Mouse (Mus musculus): Measurements from ENCODE around the gene Matn1.

GRCm38 (mm10) chr4:130971278-130971677 lies 27.1 kb downstream of the Matn1 start:
- TF ChIP-seq CTCF (IDR thresholded peaks at IDR 0.05; ENCODE audit: borderline replicate concordance, insufficient read depth, low read depth, low read length) (no peak), POLR2A (IDR thresholded peaks at IDR 0.05; ENCODE audit: borderline replicate concordance, insufficient read depth, low read length) (no peak)
